Mouse (Mus musculus) midbrain, embryonic 12.5 days (tissue): ENCODE data around the gene Mgat5. TPM values are rescaled to one million over a fixed set of nuclear protein-coding genes. Genes with fewer than 3 reads are reported as not detected.

Experiments used
- ATAC-seq: fragments of 200-750 bp; cut with Nextera tagmentation; 2 replicates; pipeline ENCODE4 v1.8.0; 2017; ENCODE audit warnings: low read depth, moderate TSS enrichment, moderate library complexity; ENCODE audit not compliant: low FRiP score
- H3K27ac ChIP-seq: fragments of 300-500 bp; sonication (generic); replicated peaks from 2 replicates; pipeline ENCODE4 v1.5.1; 2016; ENCODE audit warnings: mild to moderate bottlenecking
- H3K27me3 ChIP-seq: fragments of 300-500 bp; sonication (generic); 2 replicates; pipeline ENCODE4 v1.6.1; 2016; ENCODE audit warnings: mild to moderate bottlenecking
- H3K36me3 ChIP-seq: fragments of 300-500 bp; sonication (generic); 2 replicates; pipeline ENCODE4 v1.6.1; 2016
- H3K4me1 ChIP-seq: fragments of 300-500 bp; sonication (generic); 2 replicates; pipeline ENCODE4 v1.6.1; 2016
- H3K4me2 ChIP-seq: fragments of 300-500 bp; sonication (generic); replicated peaks from 2 replicates; pipeline ENCODE4 v1.6.1; 2016; ENCODE audit warnings: mild to moderate bottlenecking, moderate library complexity
- H3K4me3 ChIP-seq: fragments of 300-500 bp; sonication (generic); 2 replicates; pipeline ENCODE4 v1.5.1; 2016; ENCODE audit warnings: mild to moderate bottlenecking
- H3K9ac ChIP-seq: fragments of 300-500 bp; sonication (generic); replicated peaks from 2 replicates; pipeline ENCODE4 v1.6.1; 2016; ENCODE audit warnings: mild to moderate bottlenecking, moderate library complexity
- H3K9me3 ChIP-seq: fragments of 300-500 bp; sonication (generic); 2 replicates; pipeline ENCODE4 v1.6.1; 2016; ENCODE audit warnings: mild to moderate bottlenecking
- WGBS: fragments of 180-500 bp; shearing (Covaris S2); methylation state at CpG from one replicate; pipeline ENCODE4 v1.1.7; 2016; 5-methylcytosine and 5-hydroxymethylcytosine counted together
- polyA plus RNA-seq: library from polyadenylated mRNA; unstranded; fragments of >200 nt; fragmentation: Nextera tagmentation; extraction: Ambion mirVana; gene quantifications from 2 replicates; pipeline ENCODE4 v1.2.1, GENCODE M21; 2016

Mgat5 gene
- polyA plus RNA-seq, 1 experiment from 2014 or later = 9.2 TPM

- Histone ChIP-seq H3K9me3 (no peaks in the 10 kb centered on the region), H3K27me3 (no peaks in the 10 kb centered on the region), H3K36me3 (no peaks in the 10 kb centered on the region), H3K4me2 (no peak overlapping the region), H3K4me3 (no peak overlapping the region), H3K4me1 (peaks cover 2% of the 10 kb centered on the region; the same call in 1 of the 2 replicates), H3K27ac (no peak overlapping the region; the same call in 1 of the 2 replicates), H3K9ac (no peak overlapping the region)
- ATAC-seq = no peak
- WGBS = 80% methylated on average over 9 of the region's 9 CpGs
These were observed 148.6 kb downstream of the Mgat5 start for GRCm38 (mm10) chr1:127353408-127353807.

DNA sequence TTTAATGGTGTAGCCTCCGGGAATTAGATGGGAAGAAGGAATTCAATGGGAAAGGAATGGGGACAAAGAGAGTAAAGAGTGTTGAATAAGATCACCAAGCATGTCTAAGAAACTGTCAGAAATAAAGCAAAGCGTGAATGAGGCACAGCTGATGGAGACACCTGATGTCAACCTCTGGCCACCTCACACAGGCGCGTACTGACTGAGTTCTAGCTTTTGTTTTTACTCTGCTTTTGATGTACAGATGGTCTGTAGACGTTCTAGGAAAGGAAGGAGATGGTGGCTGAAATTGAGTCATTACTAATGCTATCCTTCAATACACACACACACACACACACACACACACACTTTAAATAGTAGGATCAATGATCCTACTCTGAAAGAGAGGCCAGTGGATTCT lies 149.3 kb downstream of the Mgat5 start:
- Histone ChIP-seq H3K27ac (no peak overlapping the region), H3K27me3 (no peaks in the 10 kb centered on the region), H3K9ac (no peak overlapping the region), H3K36me3 (no peaks in the 10 kb centered on the region), H3K4me1 (peaks cover 2% of the 10 kb centered on the region; the same call in 1 of the 2 replicates), H3K4me3 (no peak overlapping the region), H3K4me2 (no peak overlapping the region), H3K9me3 (no peaks in the 10 kb centered on the region)
- ATAC-seq = no peak
- WGBS = 78% methylated on average over 5 of the region's 5 CpGs

- no peak for ATAC-seq
- Histone ChIP-seq H3K9ac (no peak overlapping the region), H3K27ac (no peak overlapping the region), H3K36me3 (no peaks in the 10 kb centered on the region), H3K9me3 (no peaks in the 10 kb centered on the region), H3K4me2 (no peak overlapping the region), H3K4me1 (peaks cover 2% of the 10 kb centered on the region; the same call in 1 of the 2 replicates), H3K27me3 (no peaks in the 10 kb centered on the region), H3K4me3 (no peak overlapping the region)
- WGBS = 86% methylated on average over 3 of the region's 3 CpGs
These were observed 150.2 kb downstream of the Mgat5 start for GRCm38 (mm10) chr1:127355034-127355433.

GRCm38 (mm10) chr1:127363638-127364037 lies 158.8 kb downstream of the Mgat5 start:
- 0 out of 2 replicates have a peak, but pooled peaks cover 6% of the 10 kb centered on the region for H3K36me3 ChIP-seq
- H3K27ac ChIP-seq = no peak overlapping the region
- H3K9me3 ChIP-seq = no peaks in the 10 kb centered on the region
- peaks cover 3% of the 10 kb centered on the region; the same call in 1 of the 2 replicates for H3K4me1 ChIP-seq
- H3K9ac ChIP-seq = no peak overlapping the region
- ATAC-seq = no peak
- H3K27me3 ChIP-seq = no peaks in the 10 kb centered on the region
- WGBS = 93% methylated on average over 7 of the region's 7 CpGs
- H3K4me3 ChIP-seq = no peak overlapping the region
- H3K4me2 ChIP-seq = no peak overlapping the region

- Histone ChIP-seq H3K4me2 (no peak overlapping the region), H3K9me3 (no peaks in the 10 kb centered on the region), H3K4me3 (no peak overlapping the region), H3K27me3 (no peaks in the 10 kb centered on the region), H3K4me1 (no peaks in the 10 kb centered on the region), H3K9ac (no peak overlapping the region), H3K36me3 (peaks cover 16% of the 10 kb centered on the region; the same call in 1 of the 2 replicates), H3K27ac (no peak overlapping the region)
- ATAC-seq = no peak
- WGBS = 95% methylated on average over 5 of the region's 5 CpGs
These were observed 160.9 kb downstream of the Mgat5 start for GRCm38 (mm10) chr1:127365706-127366105.

- Histone ChIP-seq H3K27ac (no peak overlapping the region), H3K4me3 (no peak overlapping the region), H3K4me1 (no peaks in the 10 kb centered on the region), H3K9me3 (no peaks in the 10 kb centered on the region), H3K36me3 (peaks cover 16% of the 10 kb centered on the region; the same call in 1 of the 2 replicates), H3K4me2 (no peak overlapping the region), H3K27me3 (no peaks in the 10 kb centered on the region), H3K9ac (no peak overlapping the region)
- ATAC-seq = no peak
- 69% methylated on average over 10 of the region's 10 CpGs for WGBS
These were observed 161.3 kb downstream of the Mgat5 start for GRCm38 (mm10) chr1:127366111-127366510.

- Histone ChIP-seq H3K4me1 (peaks cover 5% of the 10 kb centered on the region; the same call in 1 of the 2 replicates), H3K36me3 (peaks cover 16% of the 10 kb centered on the region; the same call in 1 of the 2 replicates), H3K27ac (no peak overlapping the region), H3K4me2 (no peak overlapping the region), H3K9me3 (no peaks in the 10 kb centered on the region), H3K4me3 (no peak overlapping the region), H3K9ac (no peak overlapping the region), H3K27me3 (no peaks in the 10 kb centered on the region)
- WGBS = 88% methylated on average over 8 of the region's 8 CpGs
- ATAC-seq = no peak
These were observed 163.7 kb downstream of the Mgat5 start for GRCm38 (mm10) chr1:127368513-127368912.

- H3K9me3 ChIP-seq = no peaks in the 10 kb centered on the region
- no peak overlapping the region for H3K4me2 ChIP-seq
- no peak for ATAC-seq
- WGBS = 96% methylated on average over 5 of the region's 5 CpGs
- peaks cover 11% of the 10 kb centered on the region; the same call in 1 of the 2 replicates for H3K4me1 ChIP-seq
- H3K27me3 ChIP-seq = no peaks in the 10 kb centered on the region
- no peak overlapping the region for H3K9ac ChIP-seq
- H3K4me3 ChIP-seq = no peak overlapping the region
- no peak overlapping the region for H3K27ac ChIP-seq
- peaks cover 16% of the 10 kb centered on the region; the same call in 1 of the 2 replicates for H3K36me3 ChIP-seq
These were observed 164.7 kb downstream of the Mgat5 start for GRCm38 (mm10) chr1:127369538-127369937.

GRCm38 (mm10) chr1:127372096-127372495 lies 167.3 kb downstream of the Mgat5 start:
- no peaks in the 10 kb centered on the region for H3K27me3 ChIP-seq
- no peaks in the 10 kb centered on the region for H3K9me3 ChIP-seq
- H3K27ac ChIP-seq = no peak overlapping the region
- no peak for ATAC-seq
- H3K9ac ChIP-seq = no peak overlapping the region
- peaks cover 11% of the 10 kb centered on the region; the same call in 1 of the 2 replicates for H3K4me1 ChIP-seq
- H3K4me3 ChIP-seq = no peak overlapping the region
- no peak overlapping the region for H3K4me2 ChIP-seq
- H3K36me3 ChIP-seq = peaks cover 10% of the 10 kb centered on the region; the same call in 1 of the 2 replicates
- WGBS = 82% methylated on average over 4 of the region's 4 CpGs

DNA sequence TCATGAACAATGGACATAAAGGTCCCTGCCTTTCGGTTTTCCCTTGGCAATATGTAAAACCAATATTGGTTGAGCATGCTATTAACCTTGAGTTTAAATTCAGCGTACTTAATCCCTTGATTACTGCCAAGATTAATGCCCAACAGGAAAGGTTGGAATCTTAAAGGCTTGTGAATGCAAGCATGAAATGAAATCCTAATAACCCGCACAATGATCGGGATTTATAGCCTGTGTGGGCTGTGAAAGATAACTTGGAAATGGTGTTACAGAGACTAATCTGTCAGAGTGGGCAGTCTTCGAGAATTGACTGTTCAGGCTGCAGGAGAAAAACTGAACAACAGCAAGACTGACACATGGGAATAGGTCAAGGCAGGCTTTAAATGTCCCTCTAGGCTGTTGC lies 168.7 kb downstream of the Mgat5 start:
- peak; percentile 28; the same call in 1 of the 2 replicates for ATAC-seq
- H3K9me3 ChIP-seq = no peaks in the 10 kb centered on the region
- no peaks in the 10 kb centered on the region for H3K27me3 ChIP-seq
- no peak overlapping the region for H3K4me3 ChIP-seq
- H3K4me2 ChIP-seq = 0 out of 2 replicates have a peak overlapping the region, but pooled peaks have one; percentile 2
- peaks cover 10% of the 10 kb centered on the region; the same call in 1 of the 2 replicates for H3K36me3 ChIP-seq
- peak overlapping the region; percentile 60 for H3K27ac ChIP-seq
- 31% methylated on average over 5 of the region's 5 CpGs for WGBS
- H3K9ac ChIP-seq = no peak overlapping the region
- H3K4me1 ChIP-seq = peaks cover 11% of the 10 kb centered on the region; the same call in 1 of the 2 replicates

DNA sequence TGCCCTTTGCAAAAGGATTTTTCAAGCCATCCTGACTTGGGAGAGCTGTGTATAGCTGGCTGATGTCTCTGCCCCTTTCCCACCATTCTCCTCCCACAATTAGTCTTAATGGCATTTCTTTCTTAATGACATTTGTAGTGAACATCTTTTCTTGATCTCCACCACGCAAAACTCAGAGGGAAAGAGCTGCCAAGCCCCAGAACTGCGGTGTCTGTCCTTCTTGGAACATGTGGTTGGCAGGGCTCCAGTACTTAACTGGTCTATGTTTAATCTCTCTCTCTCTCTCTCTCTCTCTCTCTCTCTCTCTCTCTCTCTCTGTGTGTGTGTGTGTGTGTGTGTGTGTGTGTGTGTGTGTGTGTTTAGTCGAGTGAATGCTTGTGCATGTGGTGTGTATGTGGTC lies 169.3 kb downstream of the Mgat5 start:
- no peak for ATAC-seq
- no peak overlapping the region for H3K9ac ChIP-seq
- 69% methylated on average over 2 of the region's 3 CpGs for WGBS

GRCm38 (mm10) chr1:127380140-127380539 lies 175.3 kb downstream of the Mgat5 start:
- ATAC-seq = no peak
- 32% methylated on average over 4 of the region's 4 CpGs for WGBS
- peaks cover 12% of the 10 kb centered on the region for H3K4me1 ChIP-seq
- no peaks in the 10 kb centered on the region for H3K9me3 ChIP-seq
- peaks cover 4% of the 10 kb centered on the region; the same call in 1 of the 2 replicates for H3K36me3 ChIP-seq
- H3K4me2 ChIP-seq = no peak overlapping the region
- no peaks in the 10 kb centered on the region for H3K27me3 ChIP-seq
- H3K4me3 ChIP-seq = no peak overlapping the region
- no peak overlapping the region for H3K27ac ChIP-seq
- H3K9ac ChIP-seq = no peak overlapping the region

More for the DNA sequence above, 169.3 kb downstream of the Mgat5 start:
- H3K36me3 ChIP-seq = peaks cover 10% of the 10 kb centered on the region; the same call in 1 of the 2 replicates
- H3K27me3 ChIP-seq = no peaks in the 10 kb centered on the region
- peak overlapping the region; percentile 60 for H3K27ac ChIP-seq
- no peak overlapping the region for H3K4me2 ChIP-seq
- peaks cover 13% of the 10 kb centered on the region; the same call in 1 of the 2 replicates for H3K4me1 ChIP-seq
- H3K9me3 ChIP-seq = no peaks in the 10 kb centered on the region
- no peak overlapping the region for H3K4me3 ChIP-seq
